Mouse (Mus musculus): ENCODE measurements around the gene Col24a1. TPM values are rescaled to one million over a fixed set of nuclear protein-coding genes. Genes with fewer than 3 reads are reported as not detected.

Col24a1 gene
- polyA plus RNA-seq (2015; fragmentation: Nextera tagmentation; extraction: Ambion mirVana), result 0.54 and 1.0 TPM in 2 replicates

DNA sequence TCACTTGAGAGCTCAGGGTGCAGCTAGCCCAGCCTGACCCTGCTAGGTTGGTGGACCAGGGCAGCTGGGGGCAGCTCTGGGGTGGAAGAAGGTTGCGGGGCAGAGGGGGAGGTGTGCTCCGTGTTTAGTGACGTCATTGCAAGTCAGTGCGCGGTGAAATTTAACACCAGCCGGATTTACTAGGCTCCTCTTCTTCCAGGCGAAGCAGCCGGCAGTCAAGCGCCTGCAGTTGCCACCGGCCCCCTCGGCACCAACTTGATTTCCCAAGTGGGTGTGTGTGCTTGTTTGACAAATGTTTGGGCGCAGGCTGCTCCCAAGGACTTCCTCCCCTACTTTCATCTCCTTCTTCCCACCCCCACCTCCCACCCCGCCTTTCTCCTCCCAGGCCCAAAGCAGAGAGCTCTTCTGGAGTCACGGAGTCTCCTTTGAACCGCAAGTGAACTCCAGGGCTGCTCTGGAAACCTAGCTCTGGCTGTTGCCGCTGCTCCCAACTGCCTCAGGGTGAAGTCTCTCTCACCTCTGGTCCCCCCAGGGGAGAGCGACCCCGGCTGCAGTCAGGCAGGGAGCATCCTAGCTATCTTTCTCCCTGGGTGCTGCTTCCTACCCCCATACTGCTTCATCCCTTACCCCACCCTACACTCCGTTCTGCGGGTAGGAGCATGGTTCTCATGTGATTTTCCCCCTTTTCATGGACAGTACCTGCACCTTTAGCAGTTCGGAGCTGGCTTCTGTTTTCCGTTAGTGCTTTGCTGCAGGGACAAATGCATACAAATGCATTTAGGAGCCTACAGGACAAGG, at the start of gene Col24a1:
Gene Col24a1 (plus strand): TSS at position 136 of the 798 bp plus-strand sequence.
- WGBS, result 4% methylated on average over 19 of the region's 22 CpGs
- peak within 1 kb of the TSS; percentile 60 for H3K4me2 ChIP-seq (replicated peaks; ENCODE audit: low read depth, low read length)
- no peak for TF ChIP-seq EP300 (IDR thresholded peaks at IDR 0.05)
- TF ChIP-seq CTCF (IDR thresholded peaks at IDR 0.05), result no peak
- H3K36me3 ChIP-seq (ENCODE audit: insufficient read depth, low read length), result no peaks in the 10 kb centered on the region
- ATAC-seq, result peak; percentile 62
- peak; percentile 29 for DNase-seq (ENCODE audit: low spot score)
- H3K4me3 ChIP-seq (ENCODE audit: low read depth, low read length), result peak within 1 kb of the TSS; percentile 32
- H3K9me3 ChIP-seq (ENCODE audit: low read length), result no peaks in the 10 kb centered on the region
- no peak within 1 kb of the TSS for H3K27ac ChIP-seq (ENCODE audit: low read length)
- H3K4me1 ChIP-seq (ENCODE audit: insufficient read depth, low read depth, low read length), result peaks cover 7% of the 10 kb centered on the region; the same call in 1 of the 2 replicates
- H3K27me3 ChIP-seq (replicated peaks; ENCODE audit: insufficient read depth, low read length), result no peaks in the 10 kb centered on the region
- 0 out of 2 replicates have a peak within 1 kb of the TSS, but pooled peaks have one; percentile 8 for H3K9ac ChIP-seq (replicated peaks; ENCODE audit: low read depth)

- Histone ChIP-seq H3K27me3 (replicated peaks; ENCODE audit: insufficient read depth, low read length) (no peaks in the 10 kb centered on the region), H3K4me1 (ENCODE audit: insufficient read depth, low read depth, low read length) (no peaks in the 10 kb centered on the region), H3K4me3 (ENCODE audit: low read depth, low read length) (no peak overlapping the region), H3K4me2 (replicated peaks; ENCODE audit: low read depth, low read length) (no peak overlapping the region), H3K27ac (ENCODE audit: low read length) (no peak overlapping the region), H3K36me3 (ENCODE audit: insufficient read depth, low read length) (no peaks in the 10 kb centered on the region), H3K9me3 (ENCODE audit: low read length) (no peaks in the 10 kb centered on the region), H3K9ac (replicated peaks; ENCODE audit: low read depth) (no peak overlapping the region)
- ATAC-seq (no peak), DNase-seq (ENCODE audit: low spot score) (no peak)
- 84% methylated on average over 2 of the region's 2 CpGs for WGBS
- no peak for TF ChIP-seq EP300 (IDR thresholded peaks at IDR 0.05)
- no peak for TF ChIP-seq CTCF (IDR thresholded peaks at IDR 0.05)
These were observed 44.2 kb upstream of the Col24a1 start for GRCm38 (mm10) chr3:145248040-145248439.

DNA sequence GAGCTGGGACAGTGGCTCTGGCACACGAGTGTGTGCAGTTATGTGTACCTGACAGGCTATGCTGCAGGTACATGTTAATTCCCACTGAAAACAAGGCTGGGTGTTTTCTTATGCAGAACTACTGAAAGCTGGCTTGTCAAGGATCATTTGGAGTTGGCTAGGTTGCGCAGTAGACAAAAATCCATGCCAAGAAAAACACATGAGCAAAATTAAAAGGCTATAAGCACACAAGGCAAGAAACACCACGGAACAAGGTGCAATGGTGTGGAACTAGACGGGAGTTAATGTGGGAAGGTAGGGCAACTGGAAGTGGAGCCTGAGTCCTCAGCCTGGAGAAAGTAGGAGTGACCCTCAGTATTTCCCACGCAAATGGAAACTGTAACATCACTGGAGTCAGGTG, 39.2 kb upstream of the Col24a1 start:
- no peaks in the 10 kb centered on the region for H3K27me3 ChIP-seq (replicated peaks; ENCODE audit: insufficient read depth, low read length)
- no peak overlapping the region for H3K27ac ChIP-seq (ENCODE audit: low read length)
- WGBS, result 72% methylated on average over 5 of the region's 5 CpGs
- H3K36me3 ChIP-seq (ENCODE audit: insufficient read depth, low read length), result no peaks in the 10 kb centered on the region
- no peaks in the 10 kb centered on the region for H3K9me3 ChIP-seq (ENCODE audit: low read length)
- H3K9ac ChIP-seq (replicated peaks; ENCODE audit: low read depth), result no peak overlapping the region
- no peak overlapping the region for H3K4me2 ChIP-seq (replicated peaks; ENCODE audit: low read depth, low read length)
- no peak for TF ChIP-seq EP300 (IDR thresholded peaks at IDR 0.05)
- TF ChIP-seq CTCF (IDR thresholded peaks at IDR 0.05), result no peak
- DNase-seq (ENCODE audit: low spot score), result no peak
- no peaks in the 10 kb centered on the region for H3K4me1 ChIP-seq (ENCODE audit: insufficient read depth, low read depth, low read length)
- H3K4me3 ChIP-seq (ENCODE audit: low read depth, low read length), result no peak overlapping the region
- no peak for ATAC-seq

GRCm38 (mm10) chr3:145254764-145255396, 37.4 kb upstream of the Col24a1 start:
- Histone ChIP-seq H3K4me1 (ENCODE audit: insufficient read depth, low read depth, low read length) (no peaks in the 10 kb centered on the region), H3K9me3 (ENCODE audit: low read length) (no peaks in the 10 kb centered on the region), H3K27me3 (replicated peaks; ENCODE audit: insufficient read depth, low read length) (no peaks in the 10 kb centered on the region), H3K27ac (ENCODE audit: low read length) (no peak overlapping the region), H3K4me2 (replicated peaks; ENCODE audit: low read depth, low read length) (no peak overlapping the region), H3K9ac (replicated peaks; ENCODE audit: low read depth) (no peak overlapping the region), H3K36me3 (ENCODE audit: insufficient read depth, low read length) (no peaks in the 10 kb centered on the region), H3K4me3 (ENCODE audit: low read depth, low read length) (no peak overlapping the region)
- no peak for ATAC-seq
- no peak for DNase-seq (ENCODE audit: low spot score)
- TF ChIP-seq EP300 (IDR thresholded peaks at IDR 0.05) (no peak), CTCF (IDR thresholded peaks at IDR 0.05) (no peak)
- 57% methylated on average over 3 of the region's 3 CpGs for WGBS

DNA sequence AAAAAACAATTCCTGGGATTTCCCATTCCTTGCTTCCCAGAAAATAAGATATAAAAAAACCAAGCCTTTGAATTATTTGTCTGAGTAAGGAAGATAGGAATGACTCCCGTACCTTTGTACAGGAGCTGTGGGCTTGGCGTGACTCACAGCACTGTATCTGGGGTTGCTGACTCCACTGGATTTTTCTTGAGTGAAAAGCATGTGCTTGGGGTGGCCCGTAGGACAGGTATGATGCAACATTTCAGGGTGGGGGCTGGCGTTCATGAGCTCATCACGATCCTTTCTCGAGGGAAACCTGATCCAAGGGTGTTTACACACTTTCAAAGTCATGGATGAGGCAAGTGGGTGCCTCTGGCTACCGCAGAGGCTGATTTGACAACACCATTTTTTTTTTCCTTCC, 35.6 kb upstream of the Col24a1 start:
- no peak overlapping the region for H3K9ac ChIP-seq (replicated peaks; ENCODE audit: low read depth)
- H3K4me1 ChIP-seq (ENCODE audit: insufficient read depth, low read depth, low read length), result no peaks in the 10 kb centered on the region
- H3K27me3 ChIP-seq (replicated peaks; ENCODE audit: insufficient read depth, low read length), result no peaks in the 10 kb centered on the region
- H3K36me3 ChIP-seq (ENCODE audit: insufficient read depth, low read length), result no peaks in the 10 kb centered on the region
- H3K9me3 ChIP-seq (ENCODE audit: low read length), result no peaks in the 10 kb centered on the region
- peak; percentile 8 for DNase-seq (ENCODE audit: low spot score)
- no peak overlapping the region for H3K4me3 ChIP-seq (ENCODE audit: low read depth, low read length)
- H3K27ac ChIP-seq (ENCODE audit: low read length), result no peak overlapping the region
- ATAC-seq, result no peak
- 58% methylated on average over 7 of the region's 7 CpGs for WGBS
- no peak overlapping the region for H3K4me2 ChIP-seq (replicated peaks; ENCODE audit: low read depth, low read length)
- TF ChIP-seq CTCF (IDR thresholded peaks at IDR 0.05), result no peak
- TF ChIP-seq EP300 (IDR thresholded peaks at IDR 0.05), result no peak

- H3K4me3 ChIP-seq (ENCODE audit: low read depth, low read length), result no peak overlapping the region
- H3K27ac ChIP-seq (ENCODE audit: low read length), result no peak overlapping the region
- no peaks in the 10 kb centered on the region for H3K27me3 ChIP-seq (replicated peaks; ENCODE audit: insufficient read depth, low read length)
- H3K9me3 ChIP-seq (ENCODE audit: low read length), result no peaks in the 10 kb centered on the region
- H3K36me3 ChIP-seq (ENCODE audit: insufficient read depth, low read length), result no peaks in the 10 kb centered on the region
- DNase-seq (ENCODE audit: low spot score) (no peak), ATAC-seq (no peak)
- no peaks in the 10 kb centered on the region for H3K4me1 ChIP-seq (ENCODE audit: insufficient read depth, low read depth, low read length)
- 73% methylated on average over 6 of the region's 6 CpGs for WGBS
- H3K9ac ChIP-seq (replicated peaks; ENCODE audit: low read depth), result no peak overlapping the region
- TF ChIP-seq CTCF (IDR thresholded peaks at IDR 0.05) (no peak), EP300 (IDR thresholded peaks at IDR 0.05) (no peak)
- no peak overlapping the region for H3K4me2 ChIP-seq (replicated peaks; ENCODE audit: low read depth, low read length)
These were observed 32.6 kb upstream of the Col24a1 start for GRCm38 (mm10) chr3:145259678-145260077.

Data from lung, postnatal 0 days (tissue).